In the genomic region with DNA sequence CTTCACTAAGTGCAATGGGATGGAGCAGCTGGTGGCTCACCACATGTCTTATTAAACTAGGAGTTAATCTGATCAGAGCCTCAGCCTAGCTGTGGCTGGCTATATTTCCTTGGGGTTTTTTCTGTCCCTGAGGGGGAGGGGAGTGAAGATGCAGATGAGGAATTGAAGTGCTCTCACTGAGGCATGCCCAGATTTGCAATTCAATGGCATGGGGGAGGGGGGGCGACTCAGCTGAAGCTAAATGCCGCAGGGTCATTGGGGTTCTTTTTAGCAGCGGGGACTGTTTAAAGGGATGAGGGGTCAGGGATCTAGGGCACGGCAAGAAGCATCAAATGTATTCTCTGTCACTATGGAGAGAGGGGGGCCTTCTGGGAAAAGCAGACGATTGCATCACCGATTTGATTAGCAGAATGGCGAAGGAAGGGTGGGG, we compare ENCODE assay signal across 11 mouse cellular contexts.
A peak's percentile ranks its signal among the peaks of the same experiment; 100 is the strongest.
DNase-seq lines count a peak whose midpoint lies in the region; ATAC-seq and TF ChIP-seq lines count a peak whose summit lies in the region.
"Had no signal": no experiment of that assay in that cellular context is flagged by ENCODE, and none has a peak within 500 bp of the region (broad histone marks: within the 10 kb centered on the region; RNA-seq: fewer than 3 reads in every experiment).

No protein-coding gene starts in this region.

- 2% methylated on average over 7 of the region's 7 CpGs for WGBS in embryonic facial prominence, embryonic 11.5 days
- 1% methylated on average over 7 of the region's 7 CpGs for WGBS in hindbrain, embryonic 15.5 days
- WGBS in neural tube, embryonic 15.5 days = 1% methylated on average over 7 of the region's 7 CpGs
- WGBS in lung, postnatal 0 days = 8% methylated on average over 7 of the region's 7 CpGs

- no peak overlapping the region for H3K9ac ChIP-seq in embryonic facial prominence, embryonic 11.5 days (replicated peaks; ENCODE audit: low read length)
- no peak overlapping the region for H3K9ac ChIP-seq in hindbrain, embryonic 15.5 days
- 0 out of 2 replicates have a peak overlapping the region, but pooled peaks have one; percentile 23 for H3K9ac ChIP-seq in neural tube, embryonic 15.5 days (replicated peaks)
- no peak overlapping the region for H3K9ac ChIP-seq in lung, postnatal 0 days (replicated peaks; ENCODE audit: low read depth)

- peak; percentile 34 for DNase-seq in left cerebral cortex, postnatal 4 days
- no peak for DNase-seq in left cerebral cortex, adult 8-10 months (ENCODE audit: low spot score in 2 of 2)
- DNase-seq in embryonic facial prominence, embryonic 11.5 days (ENCODE audit: low spot score) = peak; percentile 69
- no peak for DNase-seq in adrenal gland, adult (ENCODE audit: inconsistent age in 2 of 2, low spot score in 1 of 2)
- no peak for DNase-seq in lung, postnatal 0 days (ENCODE audit: low spot score)
- DNase-seq: cerebellum, adult 11-12 months; gastrocnemius, adult 2 months; thymus, adult 18-20 months had no signal

- H3K27ac ChIP-seq in embryonic facial prominence, embryonic 11.5 days (replicated peaks; ENCODE audit: low read depth, low read length) = no peak overlapping the region
- peak overlapping the region; percentile 61 for H3K27ac ChIP-seq in hindbrain, embryonic 15.5 days (replicated peaks)
- H3K27ac ChIP-seq in neural tube, embryonic 15.5 days (replicated peaks) = 0 out of 2 replicates have a peak overlapping the region, but pooled peaks have one; percentile 18
- H3K27ac ChIP-seq in lung, postnatal 0 days (ENCODE audit: low read length) = no peak overlapping the region
- H3K27ac ChIP-seq: gastrocnemius, adult 2 months had no signal

- no peaks in the 10 kb centered on the region for H3K9me3 ChIP-seq in embryonic facial prominence, embryonic 11.5 days (replicated peaks; ENCODE audit: control insufficient read depth, low read length)
- no peaks in the 10 kb centered on the region for H3K9me3 ChIP-seq in hindbrain, embryonic 15.5 days
- H3K9me3 ChIP-seq in neural tube, embryonic 15.5 days (replicated peaks) = no peaks in the 10 kb centered on the region
- H3K9me3 ChIP-seq in lung, postnatal 0 days (ENCODE audit: low read length) = no peaks in the 10 kb centered on the region

- intact Hi-C loops in left cerebral cortex, postnatal 4 days (cut with DNase I) = no loop called here

- no peak for TF ChIP-seq CTCF in lung, postnatal 0 days (IDR thresholded peaks at IDR 0.05)

- no peaks in the 10 kb centered on the region for H3K4me1 ChIP-seq in embryonic facial prominence, embryonic 11.5 days (ENCODE audit: control insufficient read depth, insufficient read depth, low read length)
- H3K4me1 ChIP-seq in hindbrain, embryonic 15.5 days (replicated peaks) = peaks cover 15% of the 10 kb centered on the region
- H3K4me1 ChIP-seq in neural tube, embryonic 15.5 days = peaks cover 11% of the 10 kb centered on the region
- no peaks in the 10 kb centered on the region for H3K4me1 ChIP-seq in lung, postnatal 0 days (ENCODE audit: insufficient read depth, low read depth, low read length)

- no peak for TF ChIP-seq EP300 in lung, postnatal 0 days (IDR thresholded peaks at IDR 0.05)

- H3K4me2 ChIP-seq in embryonic facial prominence, embryonic 11.5 days (ENCODE audit: low read depth, low read length) = no peak overlapping the region
- peak overlapping the region; percentile 46 for H3K4me2 ChIP-seq in hindbrain, embryonic 15.5 days
- peak overlapping the region; percentile 48 for H3K4me2 ChIP-seq in neural tube, embryonic 15.5 days
- no peak overlapping the region for H3K4me2 ChIP-seq in lung, postnatal 0 days (replicated peaks; ENCODE audit: low read depth, low read length)

- no peak overlapping the region for H3K4me3 ChIP-seq in embryonic facial prominence, embryonic 11.5 days (ENCODE audit: low read depth, low read length)
- no peak overlapping the region for H3K4me3 ChIP-seq in hindbrain, embryonic 15.5 days
- no peak overlapping the region for H3K4me3 ChIP-seq in neural tube, embryonic 15.5 days (replicated peaks)
- no peak overlapping the region for H3K4me3 ChIP-seq in lung, postnatal 0 days (ENCODE audit: low read depth, low read length)
- H3K4me3 ChIP-seq: gastrocnemius, adult 2 months had no signal

- no peaks in the 10 kb centered on the region for H3K36me3 ChIP-seq in embryonic facial prominence, embryonic 11.5 days (replicated peaks; ENCODE audit: control insufficient read depth, insufficient read depth, low read depth, low read length)
- no peaks in the 10 kb centered on the region for H3K36me3 ChIP-seq in hindbrain, embryonic 15.5 days
- H3K36me3 ChIP-seq in neural tube, embryonic 15.5 days = no peaks in the 10 kb centered on the region
- no peaks in the 10 kb centered on the region for H3K36me3 ChIP-seq in lung, postnatal 0 days (ENCODE audit: insufficient read depth, low read length)

- H3K27me3 ChIP-seq in embryonic facial prominence, embryonic 11.5 days (ENCODE audit: control insufficient read depth, insufficient read depth, low read length) = no peaks in the 10 kb centered on the region
- no peaks in the 10 kb centered on the region for H3K27me3 ChIP-seq in hindbrain, embryonic 15.5 days
- H3K27me3 ChIP-seq in neural tube, embryonic 15.5 days (replicated peaks) = no peaks in the 10 kb centered on the region
- H3K27me3 ChIP-seq in lung, postnatal 0 days (replicated peaks; ENCODE audit: insufficient read depth, low read length) = no peaks in the 10 kb centered on the region

- peak; percentile 94 for ATAC-seq in embryonic facial prominence, embryonic 11.5 days (replicated peaks; ENCODE audit: insufficient number of reproducible peaks, low FRiP score, low TSS enrichment, low read depth)
- peak; percentile 87 for ATAC-seq in hindbrain, embryonic 15.5 days (ENCODE audit: low FRiP score, low read depth)
- ATAC-seq in neural tube, embryonic 15.5 days (ENCODE audit: low FRiP score) = peak; percentile 68
- ATAC-seq in lung, postnatal 0 days = no peak
- ATAC-seq in megakaryocyte progenitor cell, adult 5-6 weeks (replicated peaks; ENCODE audit: poor library complexity) = no peak

Comparison
In these comparisons a context has a peak if more than half of its experiments do, and no peak if none do; other contexts are left out.
1. DNase-seq: peak in left cerebral cortex, postnatal 4 days (single experiment) and embryonic facial prominence, embryonic 11.5 days (single experiment); none in left cerebral cortex, adult 8-10 months (0 of 2), adrenal gland, adult (0 of 2) and lung, postnatal 0 days (single experiment).
2. ATAC-seq: peak in embryonic facial prominence, embryonic 11.5 days (single experiment), hindbrain, embryonic 15.5 days (single experiment) and neural tube, embryonic 15.5 days (single experiment); none in lung, postnatal 0 days (single experiment) and megakaryocyte progenitor cell, adult 5-6 weeks (single experiment).
3. H3K27ac ChIP-seq: peak in hindbrain, embryonic 15.5 days (single experiment) and neural tube, embryonic 15.5 days (single experiment); none in embryonic facial prominence, embryonic 11.5 days (single experiment) and lung, postnatal 0 days (single experiment).
4. H3K4me2 ChIP-seq: peak in hindbrain, embryonic 15.5 days (single experiment) and neural tube, embryonic 15.5 days (single experiment); none in embryonic facial prominence, embryonic 11.5 days (single experiment) and lung, postnatal 0 days (single experiment).